Mouse (Mus musculus) liver, embryonic 12.5 days (tissue): ENCODE results near the gene Rps10. TPM values are rescaled to one million over a fixed set of nuclear protein-coding genes. Genes with fewer than 3 reads are reported as not detected.
A peak's percentile ranks its signal among the peaks of the same experiment; 100 is the strongest.

ENCODE experiments used
- ATAC-seq: fragments of 200-750 bp; cut with Nextera tagmentation; 2 replicates; pipeline ENCODE4 v1.8.0; 2017; ENCODE audit warnings: moderate number of reproducible peaks, mild to moderate bottlenecking, moderate library complexity
- H3K27ac ChIP-seq: fragments of 300-500 bp; sonication (generic); 2 replicates; pipeline ENCODE4 v1.5.1; 2016; ENCODE audit warnings: mild to moderate bottlenecking
- H3K27me3 ChIP-seq: fragments of 300-500 bp; sonication (generic); replicated peaks from 2 replicates; pipeline ENCODE4 v1.6.1; 2016; ENCODE audit warnings: mild to moderate bottlenecking, moderate library complexity
- H3K36me3 ChIP-seq: fragments of 300-500 bp; sonication (generic); 2 replicates; pipeline ENCODE4 v1.6.1; 2016; ENCODE audit warnings: mild to moderate bottlenecking, moderate library complexity
- H3K4me1 ChIP-seq: fragments of 300-500 bp; sonication (generic); 2 replicates; pipeline ENCODE4 v1.6.1; 2016
- H3K4me2 ChIP-seq: fragments of 300-500 bp; sonication (generic); 2 replicates; pipeline ENCODE4 v1.6.1; 2016; ENCODE audit warnings: mild to moderate bottlenecking, moderate library complexity
- H3K4me3 ChIP-seq: fragments of 300-500 bp; sonication (generic); 2 replicates; pipeline ENCODE4 v1.5.1; 2016; ENCODE audit warnings: mild to moderate bottlenecking, moderate library complexity
- H3K9ac ChIP-seq: fragments of 300-500 bp; sonication (generic); 2 replicates; pipeline ENCODE4 v1.6.1; 2016; ENCODE audit warnings: mild to moderate bottlenecking, moderate library complexity
- H3K9me3 ChIP-seq: fragments of 300-500 bp; sonication (generic); replicated peaks from 2 replicates; pipeline ENCODE4 v1.6.1; 2016; ENCODE audit warnings: mild to moderate bottlenecking, moderate library complexity
- WGBS: fragments of 180-500 bp; shearing (Covaris S2); methylation state at CpG from one replicate; pipeline ENCODE4 v1.1.7; 2016; ENCODE audit not compliant: insufficient replicate concordance; 5-methylcytosine and 5-hydroxymethylcytosine counted together
- polyA plus RNA-seq: library from polyadenylated mRNA; unstranded; fragments of >200 nt; fragmentation: Nextera tagmentation; extraction: Ambion mirVana; gene quantifications from 2 replicates; pipeline ENCODE4 v1.2.1, GENCODE M21; 2016

Rps10 gene
- polyA plus RNA-seq, 1 experiment from 2014 or later, result 941 TPM

DNA sequence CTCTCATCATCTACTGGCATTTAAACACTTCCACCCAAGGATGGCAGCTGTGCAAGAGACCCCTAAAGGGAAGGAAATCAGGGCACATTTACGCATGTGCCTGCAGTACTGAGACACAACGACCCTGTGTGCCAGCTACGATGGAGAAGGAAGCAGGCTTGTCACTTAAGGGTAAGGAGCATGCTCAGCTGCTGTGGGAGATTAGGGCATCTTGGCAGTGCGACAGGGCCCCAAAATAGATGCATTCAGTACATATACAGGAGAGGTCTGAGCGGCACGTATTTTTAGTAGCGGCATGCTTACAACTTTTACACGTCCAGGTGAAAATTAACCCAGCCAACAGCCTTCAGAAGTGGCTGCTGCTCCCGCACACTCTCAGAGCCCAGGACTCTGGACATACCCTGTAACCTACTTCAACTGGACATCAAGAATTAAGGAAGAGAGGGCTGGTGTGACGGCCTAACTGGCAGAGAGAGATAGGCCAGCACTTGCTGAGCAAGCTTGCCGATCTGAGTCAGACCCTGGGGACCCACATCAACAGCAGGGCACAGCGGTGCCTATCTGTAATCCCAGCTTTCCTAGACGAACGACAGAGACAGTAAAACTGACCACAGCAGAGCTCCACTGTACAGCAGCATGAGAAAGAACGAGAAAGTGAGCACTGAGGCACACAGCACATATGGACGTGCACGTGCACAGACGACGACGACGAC lies 32.8 kb downstream of the Rps10 start:
- Histone ChIP-seq H3K36me3 (peaks cover 9% of the 10 kb centered on the region), H3K9me3 (no peaks in the 10 kb centered on the region), H3K27me3 (no peaks in the 10 kb centered on the region), H3K4me2 (peak overlapping the region; percentile 18), H3K4me1 (peaks cover 65% of the 10 kb centered on the region), H3K9ac (0 out of 2 replicates have a peak overlapping the region, but pooled peaks have one; percentile 9), H3K4me3 (no peak overlapping the region), H3K27ac (peak overlapping the region; percentile 51; the same call in 1 of the 2 replicates)
- WGBS, result 41% methylated on average over 21 of the region's 21 CpGs
- peak; percentile 50 for ATAC-seq

DNA sequence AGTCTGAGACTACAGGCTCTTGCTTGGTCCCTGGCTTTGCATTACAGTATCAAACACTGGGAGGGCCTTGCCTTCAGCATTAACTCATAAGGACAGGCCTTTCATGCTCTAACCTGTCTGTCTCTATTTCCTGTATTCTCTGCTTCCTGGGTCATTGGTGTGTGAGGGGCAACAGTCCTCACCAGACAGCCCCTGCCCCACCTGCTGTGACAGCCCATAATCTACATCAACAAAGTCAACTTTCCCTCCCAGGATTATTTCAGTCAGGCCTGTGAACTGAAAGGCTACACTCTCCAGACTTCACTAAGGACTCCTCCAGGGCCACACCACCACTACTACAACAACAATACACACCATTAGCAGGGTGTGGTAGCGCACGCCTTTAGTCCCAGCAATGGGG lies 33.4 kb downstream of the Rps10 start:
- Histone ChIP-seq H3K27me3 (no peaks in the 10 kb centered on the region), H3K9me3 (no peaks in the 10 kb centered on the region), H3K4me3 (no peak overlapping the region), H3K4me2 (no peak overlapping the region), H3K4me1 (peaks cover 65% of the 10 kb centered on the region), H3K27ac (no peak overlapping the region), H3K9ac (no peak overlapping the region), H3K36me3 (peaks cover 4% of the 10 kb centered on the region)
- 65% methylated on average over 2 of the region's 2 CpGs for WGBS
- ATAC-seq, result no peak

DNA sequence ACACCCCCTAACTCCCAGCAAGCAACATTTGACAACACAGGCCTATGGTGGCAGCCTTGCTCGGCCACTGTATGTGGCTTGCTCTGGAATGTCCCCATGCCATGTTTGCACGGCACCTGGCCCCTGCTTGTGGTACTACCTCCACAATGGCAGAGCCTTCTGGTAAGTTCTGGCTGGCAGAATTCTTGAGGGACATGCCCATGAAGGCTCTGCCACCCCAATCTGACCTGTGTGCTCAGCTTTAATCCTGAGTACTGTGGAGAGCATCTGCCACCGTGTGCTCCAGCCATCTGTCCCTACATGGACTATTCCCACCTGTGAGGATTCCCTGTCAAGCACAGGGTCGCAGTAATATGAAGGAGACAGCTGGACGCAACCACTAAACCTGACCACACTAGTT lies 35.6 kb downstream of the Rps10 start:
- no peak overlapping the region for H3K4me3 ChIP-seq
- H3K9ac ChIP-seq, result no peak overlapping the region
- H3K4me1 ChIP-seq, result peaks cover 60% of the 10 kb centered on the region
- no peak for ATAC-seq
- no peak overlapping the region for H3K27ac ChIP-seq
- no peaks in the 10 kb centered on the region for H3K9me3 ChIP-seq
- no peaks in the 10 kb centered on the region for H3K27me3 ChIP-seq
- WGBS, result 77% methylated on average over 5 of the region's 5 CpGs
- peaks cover 15% of the 10 kb centered on the region for H3K36me3 ChIP-seq
- no peak overlapping the region for H3K4me2 ChIP-seq

DNA sequence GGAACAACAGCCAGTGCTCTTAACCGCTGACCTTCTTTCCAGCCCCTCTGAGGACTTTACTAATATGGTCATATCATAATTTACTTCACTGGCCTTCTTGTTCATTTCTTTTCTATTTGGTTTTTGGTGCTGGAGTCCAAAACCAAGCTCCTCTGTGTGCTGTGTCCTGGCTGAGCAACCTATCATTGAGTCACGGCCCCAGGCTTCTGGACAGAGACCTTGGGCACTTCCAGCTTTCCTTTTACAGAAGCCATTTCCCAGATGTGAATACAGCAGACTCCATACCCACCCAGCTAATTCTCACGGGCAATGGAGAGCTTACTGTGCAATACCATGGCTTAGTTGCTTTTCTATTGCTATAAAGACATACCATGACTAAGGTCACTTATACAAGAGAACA lies 36.2 kb downstream of the Rps10 start:
- Histone ChIP-seq H3K27ac (no peak overlapping the region), H3K9me3 (no peaks in the 10 kb centered on the region), H3K4me3 (no peak overlapping the region), H3K4me2 (no peak overlapping the region), H3K36me3 (peaks cover 20% of the 10 kb centered on the region), H3K27me3 (no peaks in the 10 kb centered on the region), H3K4me1 (peaks cover 55% of the 10 kb centered on the region), H3K9ac (no peak overlapping the region)
- ATAC-seq, result no peak
- WGBS, result 80% methylated on average over 3 of the region's 3 CpGs

DNA sequence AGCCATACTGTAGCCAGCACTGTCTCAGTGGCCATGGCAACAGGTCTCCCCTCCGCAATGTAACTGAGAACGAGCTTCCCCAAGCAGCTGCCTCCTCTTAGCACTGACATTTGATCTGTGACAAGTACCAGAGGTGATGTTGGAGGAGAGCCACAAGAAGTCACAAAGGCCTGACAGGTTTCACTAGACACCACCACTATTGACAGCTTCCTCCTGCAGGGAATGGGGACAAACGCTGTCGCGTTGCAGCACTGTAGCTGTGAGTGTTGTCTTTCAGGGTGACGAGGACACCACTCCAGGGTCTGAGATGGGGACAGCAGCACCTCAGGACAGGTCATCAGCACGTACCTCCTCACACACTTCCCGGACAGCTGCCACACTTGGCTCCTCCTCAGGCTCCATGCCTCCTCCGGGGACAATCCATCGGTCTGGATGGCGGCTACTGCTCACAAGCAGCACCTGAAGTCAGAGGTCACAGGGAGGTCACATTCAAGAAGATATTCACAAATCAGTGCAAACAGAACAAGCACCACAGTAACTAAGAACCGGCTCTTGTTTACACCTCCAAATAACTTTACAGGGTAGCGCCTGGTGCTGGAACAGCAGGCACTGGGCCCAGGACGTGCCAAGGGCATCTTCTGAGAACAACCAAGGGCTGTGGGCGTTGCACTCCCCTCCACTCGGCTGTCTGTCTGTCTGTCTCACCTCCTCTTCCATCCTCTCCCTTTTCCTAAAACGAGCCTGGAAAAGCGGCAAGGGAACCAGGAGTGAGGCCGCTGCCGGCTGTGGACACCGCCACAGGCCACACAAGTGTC lies 39.9 kb downstream of the Rps10 start:
- Histone ChIP-seq H3K9me3 (no peaks in the 10 kb centered on the region), H3K27ac (no peak overlapping the region), H3K27me3 (no peaks in the 10 kb centered on the region), H3K36me3 (peaks cover 52% of the 10 kb centered on the region), H3K9ac (no peak overlapping the region), H3K4me3 (no peak overlapping the region), H3K4me2 (no peak overlapping the region), H3K4me1 (peaks cover 23% of the 10 kb centered on the region)
- no peak for ATAC-seq
- WGBS, result 79% methylated on average over 21 of the region's 21 CpGs

GRCm38 (mm10) chr17:27595659-27596375 lies 40.7 kb downstream of the Rps10 start:
- peaks cover 58% of the 10 kb centered on the region for H3K36me3 ChIP-seq
- no peak overlapping the region for H3K4me3 ChIP-seq
- H3K9me3 ChIP-seq, result no peaks in the 10 kb centered on the region
- no peak overlapping the region for H3K27ac ChIP-seq
- no peak for ATAC-seq
- H3K4me1 ChIP-seq, result peaks cover 22% of the 10 kb centered on the region
- H3K27me3 ChIP-seq, result no peaks in the 10 kb centered on the region
- WGBS, result 86% methylated on average over 15 of the region's 15 CpGs
- H3K9ac ChIP-seq, result no peak overlapping the region
- no peak overlapping the region for H3K4me2 ChIP-seq

GRCm38 (mm10) chr17:27592565-27592910 lies 43.9 kb downstream of the Rps10 start:
- Histone ChIP-seq H3K4me2 (no peak overlapping the region), H3K4me1 (peaks cover 44% of the 10 kb centered on the region)
- WGBS, result 85% methylated on average over 7 of the region's 7 CpGs

DNA sequence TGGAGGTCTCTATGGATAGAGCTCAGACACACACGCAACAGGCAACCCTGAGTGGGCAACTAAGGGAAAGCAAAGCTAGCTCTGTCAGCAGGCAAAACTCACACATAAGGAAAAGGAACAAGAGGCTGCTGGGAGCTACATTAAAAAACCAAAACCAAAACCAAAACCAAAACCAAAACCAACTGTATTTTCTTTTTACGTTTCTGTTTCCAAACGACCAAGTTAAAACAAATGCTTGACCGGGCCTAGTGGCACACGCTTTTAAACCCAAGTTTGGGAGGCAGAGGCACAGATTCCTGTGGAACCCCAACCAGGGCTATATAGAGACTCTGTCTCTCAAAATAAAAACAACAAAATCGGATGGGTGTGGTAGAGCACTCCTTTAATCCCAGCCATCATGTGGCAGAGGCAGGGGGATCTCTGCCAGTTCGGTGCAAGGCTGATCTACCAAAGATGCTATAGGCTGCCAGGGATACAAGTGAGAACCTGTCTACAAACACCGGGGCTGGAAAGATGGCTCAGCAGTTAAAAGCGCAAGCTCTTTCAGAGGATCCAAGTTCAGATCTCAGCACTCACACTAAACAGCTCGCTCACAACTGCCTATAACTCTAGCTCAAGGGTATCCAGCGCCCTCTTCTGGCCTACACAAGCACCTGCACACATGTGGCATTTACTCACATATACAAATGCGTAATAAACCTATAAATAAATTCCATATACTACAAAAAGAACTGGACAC lies 44.5 kb downstream of the Rps10 start:
- Histone ChIP-seq H3K9me3 (no peaks in the 10 kb centered on the region), H3K9ac (no peak overlapping the region), H3K27me3 (no peaks in the 10 kb centered on the region), H3K4me2 (no peak overlapping the region), H3K27ac (no peak overlapping the region), H3K36me3 (peaks cover 79% of the 10 kb centered on the region), H3K4me1 (peaks cover 50% of the 10 kb centered on the region), H3K4me3 (no peak overlapping the region)
- no peak for ATAC-seq
- WGBS, result 83% methylated on average over 12 of the region's 12 CpGs

More at GRCm38 (mm10) chr17:27592565-27592910, 43.9 kb downstream of the Rps10 start:
- H3K9ac ChIP-seq, result no peak overlapping the region
- ATAC-seq, result no peak
- no peak overlapping the region for H3K27ac ChIP-seq
- no peak overlapping the region for H3K4me3 ChIP-seq
- H3K27me3 ChIP-seq, result no peaks in the 10 kb centered on the region
- no peaks in the 10 kb centered on the region for H3K9me3 ChIP-seq
- H3K36me3 ChIP-seq, result peaks cover 81% of the 10 kb centered on the region

GRCm38 (mm10) chr17:27588231-27588630 lies 48.2 kb downstream of the Rps10 start:
- ATAC-seq, result 0 out of 2 replicates have a peak, but pooled peaks have one; percentile 12
- Histone ChIP-seq H3K27ac (peak overlapping the region; percentile 61), H3K9me3 (no peaks in the 10 kb centered on the region), H3K4me1 (peaks cover 69% of the 10 kb centered on the region), H3K27me3 (no peaks in the 10 kb centered on the region), H3K4me3 (no peak overlapping the region), H3K9ac (no peak overlapping the region), H3K36me3 (peaks cover 73% of the 10 kb centered on the region), H3K4me2 (peak overlapping the region; percentile 13; the same call in 1 of the 2 replicates)
- 18% methylated on average over 8 of the region's 8 CpGs for WGBS

- H3K27ac ChIP-seq, result 0 out of 2 replicates have a peak overlapping the region, but pooled peaks have one; percentile 1
- H3K4me1 ChIP-seq, result peaks cover 79% of the 10 kb centered on the region
- no peaks in the 10 kb centered on the region for H3K9me3 ChIP-seq
- H3K9ac ChIP-seq, result no peak overlapping the region
- H3K36me3 ChIP-seq, result peaks cover 72% of the 10 kb centered on the region
- no peaks in the 10 kb centered on the region for H3K27me3 ChIP-seq
- H3K4me3 ChIP-seq, result no peak overlapping the region
- H3K4me2 ChIP-seq, result no peak overlapping the region
- 66% methylated on average over 12 of the region's 12 CpGs for WGBS
- ATAC-seq, result no peak
Observed at GRCm38 (mm10) chr17:27587252-27587651, 49.2 kb downstream of the Rps10 start.

DNA sequence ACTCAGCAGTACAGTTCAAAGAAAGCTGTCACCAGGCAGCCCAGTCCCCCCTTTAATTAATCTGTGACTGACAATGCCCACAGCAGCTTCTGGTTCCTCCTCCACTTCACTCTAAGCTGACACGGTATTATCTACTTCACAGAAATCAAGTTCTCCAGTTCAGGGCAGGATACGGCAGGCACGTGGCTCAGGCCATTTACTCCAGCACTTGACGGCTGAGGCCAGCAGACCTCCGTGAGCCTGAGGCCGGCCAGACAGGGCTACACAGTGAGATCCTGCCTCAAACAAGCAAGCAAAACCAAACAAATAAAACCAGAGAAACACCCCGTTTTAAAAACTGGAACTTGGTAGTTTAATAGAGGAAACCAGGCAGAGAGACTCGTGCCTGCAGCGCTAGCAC lies 49.8 kb downstream of the Rps10 start:
- Histone ChIP-seq H3K27me3 (no peaks in the 10 kb centered on the region), H3K27ac (0 out of 2 replicates have a peak overlapping the region, but pooled peaks have one; percentile 1), H3K9me3 (no peaks in the 10 kb centered on the region), H3K9ac (no peak overlapping the region), H3K4me1 (peaks cover 80% of the 10 kb centered on the region), H3K36me3 (peaks cover 74% of the 10 kb centered on the region), H3K4me2 (no peak overlapping the region), H3K4me3 (no peak overlapping the region)
- no peak for ATAC-seq
- WGBS, result 47% methylated on average over 9 of the region's 9 CpGs
